Mouse (Mus musculus) cerebellum, adult 2 months (tissue): ENCODE data around the gene Six2. TPM values are rescaled to one million over a fixed set of nuclear protein-coding genes. Genes with fewer than 3 reads are reported as not detected.

Experiments used
- DNase-seq, 2 experiments: peaks; one replicate each; pipeline ENCODE4 v3.0.0; 2021
- H3K27ac ChIP-seq: fragments of 200-500 bp; 2 replicates; pipeline ENCODE4 v1.5.1; 2012; ENCODE audit warnings: low read length, control low read depth, inconsistent platforms; ENCODE audit not compliant: insufficient read depth
- H3K27me3 ChIP-seq: fragments of 200-500 bp; 2 replicates; pipeline ENCODE4 v1.6.1; 2012; ENCODE audit warnings: inconsistent platforms, mild to moderate bottlenecking, low read length, moderate library complexity; ENCODE audit not compliant: control insufficient read depth, insufficient read depth
- H3K4me1 ChIP-seq: fragments of 200-500 bp; 2 replicates; pipeline ENCODE4 v1.6.1; 2011; ENCODE audit warnings: low read length; ENCODE audit not compliant: control insufficient read depth, insufficient read depth
- H3K4me3 ChIP-seq: fragments of 200-500 bp; replicated peaks from 2 replicates; pipeline ENCODE3; 2011; ENCODE audit warnings: mild to moderate bottlenecking, low read depth, low read length, control low read depth; ENCODE audit not compliant: insufficient read depth
- CTCF ChIP-seq: fragments of 200-500 bp; IDR thresholded peaks from 2 replicates; pipeline ENCODE4 v1.5.1; 2011; ENCODE audit warnings: low read depth, mild to moderate bottlenecking, control low read depth, low read length, moderate library complexity, borderline replicate concordance; ENCODE audit not compliant: insufficient read depth
- POLR2A ChIP-seq: fragments of 200-500 bp; IDR thresholded peaks from 2 replicates; pipeline ENCODE4 v1.6.1; 2011; ENCODE audit warnings: low read length, control low read depth, borderline replicate concordance; ENCODE audit not compliant: insufficient read depth
- WGBS: fragments of 180-500 bp; shearing (Covaris S2); methylation state at CpG from one replicate; pipeline ENCODE4 v1.1.7; 2018; 5-methylcytosine and 5-hydroxymethylcytosine counted together
- polyA plus RNA-seq: library from polyadenylated mRNA; depleted of rRNA; stranded (reverse); fragments of >200 nt; gene quantifications from 2 replicates; pipeline ENCODE4 v1.2.3, GENCODE M21; 2012

Six2 gene
- polyA plus RNA-seq, 1 experiment, result 0.07 TPM

- peaks cover 12% of the 10 kb centered on the region; the same call in 1 of the 2 replicates for H3K27me3 ChIP-seq
- TF ChIP-seq POLR2A (no peak), CTCF (no peak)
- H3K4me1 ChIP-seq, result no peaks in the 10 kb centered on the region
- H3K4me3 ChIP-seq, result no peak overlapping the region
- 4% methylated on average over 7 of the region's 7 CpGs for WGBS
- H3K27ac ChIP-seq, result no peak overlapping the region
- no peak for DNase-seq
Measured at GRCm38 (mm10) chr17:85682181-85682710, 5.8 kb downstream of the Six2 start.

- WGBS, result 7% methylated on average over 6 of the region's 6 CpGs
- no peak for DNase-seq
- H3K27ac ChIP-seq, result no peak overlapping the region
- TF ChIP-seq CTCF (no peak), POLR2A (no peak)
- H3K27me3 ChIP-seq, result peaks cover 12% of the 10 kb centered on the region; the same call in 1 of the 2 replicates
- no peak overlapping the region for H3K4me3 ChIP-seq
- H3K4me1 ChIP-seq, result no peaks in the 10 kb centered on the region
Measured at GRCm38 (mm10) chr17:85681741-85682140, 6.3 kb downstream of the Six2 start.

- Histone ChIP-seq H3K27ac (no peak overlapping the region), H3K27me3 (peaks cover 12% of the 10 kb centered on the region; the same call in 1 of the 2 replicates), H3K4me1 (no peaks in the 10 kb centered on the region), H3K4me3 (no peak overlapping the region)
- TF ChIP-seq POLR2A (no peak), CTCF (no peak)
- no peak for DNase-seq
- 3% methylated on average over 19 of the region's 19 CpGs for WGBS
Measured at GRCm38 (mm10) chr17:85680851-85681550, 7.1 kb downstream of the Six2 start.

GRCm38 (mm10) chr17:85680116-85680850, 7.8 kb downstream of the Six2 start:
- Histone ChIP-seq H3K4me3 (no peak overlapping the region), H3K27me3 (peaks cover 11% of the 10 kb centered on the region; the same call in 1 of the 2 replicates), H3K27ac (no peak overlapping the region), H3K4me1 (no peaks in the 10 kb centered on the region)
- DNase-seq, result no peak
- TF ChIP-seq CTCF (no peak), POLR2A (no peak)
- 4% methylated on average over 21 of the region's 21 CpGs for WGBS

- WGBS, result 2% methylated on average over 15 of the region's 15 CpGs
- DNase-seq, result no peak
- peaks cover 10% of the 10 kb centered on the region; the same call in 1 of the 2 replicates for H3K27me3 ChIP-seq
- no peaks in the 10 kb centered on the region for H3K4me1 ChIP-seq
- H3K27ac ChIP-seq, result no peak overlapping the region
- TF ChIP-seq POLR2A, result no peak
- no peak for TF ChIP-seq CTCF
- H3K4me3 ChIP-seq, result no peak overlapping the region
Measured at GRCm38 (mm10) chr17:85679651-85680050, 8.4 kb downstream of the Six2 start.

- H3K4me1 ChIP-seq, result peaks cover 13% of the 10 kb centered on the region; the same call in 1 of the 2 replicates
- DNase-seq, result peak; percentile 62 to 69
- H3K27ac ChIP-seq, result no peak overlapping the region
- H3K4me3 ChIP-seq, result peak overlapping the region; percentile 6
- WGBS, result 2% methylated on average over 20 of the region's 20 CpGs
- no peaks in the 10 kb centered on the region for H3K27me3 ChIP-seq
- TF ChIP-seq POLR2A, result no peak
- peak; percentile 74 for TF ChIP-seq CTCF
Measured at GRCm38 (mm10) chr17:85664618-85665320, 23.3 kb downstream of the Six2 start.

GRCm38 (mm10) chr17:85664202-85664601, 23.9 kb downstream of the Six2 start:
- TF ChIP-seq POLR2A, result no peak
- no peak for TF ChIP-seq CTCF
- no peak for DNase-seq
- H3K4me3 ChIP-seq, result no peak overlapping the region
- no peak overlapping the region for H3K27ac ChIP-seq
- H3K4me1 ChIP-seq, result peaks cover 13% of the 10 kb centered on the region; the same call in 1 of the 2 replicates
- WGBS, result 69% methylated on average over 2 of the region's 2 CpGs
- H3K27me3 ChIP-seq, result no peaks in the 10 kb centered on the region
